Mouse (Mus musculus) liver, adult (tissue): Measurements from ENCODE around the gene Ush1g.

Source experiments
- GATA4 ChIP-seq: IDR thresholded peaks from 2 replicates; pipeline ENCODE4 v1.6.1; 2014; ENCODE audit warnings: mild to moderate bottlenecking, low read length; ENCODE audit not compliant: insufficient replicate concordance

Gene Ush1g

DNA sequence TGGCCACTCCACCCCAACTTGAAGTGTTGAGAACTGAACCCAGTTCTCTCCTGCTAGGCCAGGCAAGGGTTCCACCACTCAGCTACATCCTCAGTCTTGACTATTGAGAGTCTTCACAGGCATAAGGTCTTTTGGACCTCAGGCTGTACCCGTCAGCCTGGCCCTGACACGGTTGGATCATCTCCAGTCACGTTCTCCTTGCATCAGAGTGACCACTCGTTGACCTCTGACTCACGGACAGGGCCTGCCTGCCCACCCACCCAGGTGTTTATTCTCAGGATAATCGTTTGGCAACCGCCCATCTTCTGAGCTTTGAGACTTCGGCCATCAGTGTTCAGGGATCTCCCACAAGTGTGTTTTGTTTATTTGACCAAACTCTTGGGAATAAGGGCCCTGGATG, 18.7 kb downstream of the Ush1g start:
- TF ChIP-seq GATA4 = no peak

DNA sequence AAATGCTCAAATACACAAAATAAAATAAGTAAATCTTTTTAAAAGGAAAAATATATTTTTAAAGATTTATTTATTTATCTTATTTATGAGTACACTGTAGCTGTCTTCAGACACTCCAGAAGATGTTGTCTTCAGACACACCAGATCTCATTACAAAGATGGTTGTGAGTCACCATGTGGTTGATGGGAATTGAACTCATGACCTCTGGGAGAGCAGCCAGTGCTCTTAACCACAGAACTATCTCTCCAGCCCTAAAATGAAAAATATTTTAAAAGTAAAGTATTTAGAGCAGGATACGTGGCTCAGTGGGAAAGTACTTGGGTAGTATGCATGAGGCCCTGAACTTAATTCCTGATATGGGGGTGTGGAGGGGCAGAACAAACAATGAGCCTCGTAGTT, 20.5 kb downstream of the Ush1g start:
- no peak for TF ChIP-seq GATA4

DNA sequence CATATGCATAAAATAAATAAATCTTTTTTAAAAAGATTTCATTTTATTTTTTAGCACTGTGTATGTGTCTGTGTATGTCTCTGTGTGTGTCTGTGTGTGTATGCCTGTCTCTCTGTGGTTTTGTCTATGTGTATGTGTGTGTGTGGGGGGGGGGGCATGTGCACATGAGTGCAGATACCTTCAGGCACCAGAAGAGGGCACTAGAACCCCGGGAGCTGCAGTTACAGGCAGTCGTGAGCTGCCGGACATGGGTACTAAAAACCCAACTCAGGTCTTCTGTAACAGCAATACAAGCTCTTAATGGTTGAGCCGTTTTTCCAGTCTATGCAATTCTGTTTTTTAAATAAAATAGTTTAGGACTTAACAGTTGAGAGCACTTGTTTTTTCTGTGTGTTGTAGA, 21.1 kb downstream of the Ush1g start:
- no peak for TF ChIP-seq GATA4

DNA sequence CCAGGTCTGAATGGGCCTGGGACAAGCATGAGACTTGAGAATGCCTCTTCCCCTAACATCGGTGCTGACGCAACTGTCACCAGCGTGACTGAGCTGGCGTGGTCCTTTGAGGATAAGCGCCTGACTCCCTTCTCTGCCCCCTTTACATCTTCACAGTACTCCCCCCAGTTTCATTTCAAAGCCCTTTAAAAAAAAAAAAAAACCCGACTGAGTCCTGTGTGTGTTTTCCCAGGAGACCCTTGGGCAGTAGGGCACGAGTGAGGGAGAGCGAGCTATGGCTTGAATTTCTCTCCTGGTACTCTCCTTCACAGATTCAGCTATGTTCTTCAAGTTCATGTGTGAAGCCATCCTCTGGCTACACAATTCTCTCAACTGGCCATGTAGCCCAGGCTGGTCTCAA, 23.7 kb downstream of the Ush1g start:
- no peak for TF ChIP-seq GATA4

DNA sequence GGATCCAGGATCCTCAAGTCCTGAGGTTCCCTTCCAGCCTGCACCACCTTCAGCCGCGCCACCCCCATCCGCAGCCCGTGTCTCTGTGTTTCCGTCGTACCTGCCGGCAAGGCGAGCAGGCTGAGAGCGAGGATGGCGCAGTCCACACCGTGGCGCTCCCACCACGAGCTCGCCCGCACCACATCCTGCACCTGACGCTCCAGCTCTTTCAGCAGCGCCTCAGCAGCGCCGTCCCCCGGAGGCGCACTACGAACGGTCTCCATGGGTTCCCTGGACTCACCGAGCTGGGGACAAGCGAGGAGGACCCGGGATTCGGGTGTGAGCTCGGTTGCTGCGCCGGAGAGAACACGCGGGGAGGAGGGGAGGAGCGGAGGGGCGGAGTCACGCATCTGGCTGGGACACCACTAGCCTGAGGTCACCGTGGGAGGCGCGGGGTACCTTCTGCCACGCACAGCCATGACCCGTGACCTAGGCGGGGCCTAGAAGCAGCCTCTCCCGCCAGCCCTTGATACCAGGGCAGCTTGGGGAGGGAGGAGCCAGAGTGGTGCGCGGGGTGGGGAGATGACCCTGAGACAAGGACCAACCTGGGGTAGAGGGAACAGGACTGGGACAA, 24.5 kb downstream of the Ush1g start, which contains the start of gene Fads6:
Gene Fads6, minus strand, starts transcription at position 450 of the 613 bp plus-strand sequence.
- no peak for TF ChIP-seq GATA4

DNA sequence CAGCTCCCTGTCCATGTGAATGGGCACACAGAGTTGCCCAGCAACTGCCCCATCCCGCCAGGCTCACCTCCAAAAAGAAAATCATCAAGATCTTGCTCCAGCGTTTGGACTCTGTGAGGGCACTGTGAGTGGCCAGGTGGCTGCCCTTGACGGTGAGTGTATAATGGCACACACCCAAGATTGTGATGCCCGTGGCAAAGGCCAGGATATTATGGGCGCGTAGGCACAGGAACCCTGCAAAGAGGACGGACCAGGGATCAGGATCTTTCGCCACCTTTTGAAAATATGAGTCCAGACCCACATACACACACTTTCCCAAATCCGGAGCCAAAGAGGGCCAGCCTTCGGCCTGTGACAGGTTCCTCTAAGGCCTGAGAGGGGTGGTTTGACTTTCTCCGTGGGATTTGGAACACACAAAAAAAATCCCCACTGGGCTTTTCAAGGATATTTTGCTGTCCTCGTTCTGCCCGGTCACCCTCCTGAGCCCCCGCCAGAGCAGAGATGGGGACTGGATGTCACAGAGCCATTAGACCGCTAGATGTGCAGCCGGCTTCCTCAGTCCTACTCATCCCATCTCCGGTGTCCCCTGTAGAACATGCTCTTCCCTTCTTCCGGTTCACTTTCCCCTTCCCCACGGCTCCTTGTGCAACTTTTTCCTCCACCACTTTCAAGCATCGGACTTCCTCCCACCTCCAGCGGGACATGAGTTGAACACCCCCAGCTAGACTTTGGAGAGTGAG, 25.2 kb downstream of the Ush1g start:
- no peak for TF ChIP-seq GATA4

DNA sequence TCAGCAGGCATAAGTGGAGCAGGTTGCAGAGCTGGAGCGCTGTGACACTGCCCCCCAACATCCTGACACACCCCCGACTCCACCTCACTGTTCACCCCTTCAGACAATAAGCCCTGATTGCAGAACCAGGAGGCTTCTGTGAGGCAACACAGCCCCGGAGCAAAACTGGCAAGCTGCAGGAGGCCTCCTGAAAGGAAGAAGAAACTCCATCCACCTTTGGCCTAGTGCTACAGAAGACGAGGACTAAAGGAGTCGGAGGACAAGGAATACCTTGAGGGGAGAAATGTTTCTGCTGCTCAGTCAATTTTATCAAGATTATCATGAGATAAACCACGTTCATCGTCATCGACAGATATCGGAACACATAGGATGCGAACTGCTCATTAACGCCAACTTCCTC, 25.9 kb downstream of the Ush1g start:
- TF ChIP-seq GATA4 = no peak

DNA sequence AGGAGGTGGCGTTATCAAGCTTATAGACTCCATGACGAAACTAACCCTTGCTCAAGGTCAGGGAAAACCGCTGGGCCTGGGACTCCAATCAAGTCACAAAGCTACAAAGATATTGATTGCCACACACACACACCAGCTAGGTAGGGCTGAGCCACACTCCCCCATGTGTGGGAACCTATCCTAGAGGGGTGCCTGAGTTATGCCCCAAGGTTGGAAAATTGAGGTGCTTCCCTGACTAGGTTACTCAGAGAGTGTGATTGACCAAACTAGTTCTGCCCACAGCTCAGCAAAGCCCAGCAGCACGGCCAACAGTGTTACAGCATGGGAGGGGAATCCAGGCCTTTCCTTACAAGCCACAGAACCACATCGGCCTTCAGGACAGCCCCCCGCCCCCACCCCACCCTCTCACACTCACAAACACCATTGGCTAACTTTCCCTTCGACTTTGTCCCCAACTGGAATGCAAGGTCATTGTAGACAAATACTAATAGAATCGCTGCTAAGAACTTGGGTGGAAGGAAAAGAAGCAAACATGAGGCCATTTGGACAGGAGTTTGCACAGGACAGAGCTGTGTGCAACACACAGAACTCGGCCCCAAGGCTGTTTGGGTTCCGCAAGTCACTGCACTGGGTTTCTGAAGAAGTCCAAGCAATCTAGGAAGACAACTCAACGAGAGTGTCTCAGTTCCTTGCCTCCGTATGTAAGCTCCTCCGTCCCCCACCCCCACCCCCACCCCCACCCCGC, 29.0 kb downstream of the Ush1g start:
- TF ChIP-seq GATA4 = no peak

DNA sequence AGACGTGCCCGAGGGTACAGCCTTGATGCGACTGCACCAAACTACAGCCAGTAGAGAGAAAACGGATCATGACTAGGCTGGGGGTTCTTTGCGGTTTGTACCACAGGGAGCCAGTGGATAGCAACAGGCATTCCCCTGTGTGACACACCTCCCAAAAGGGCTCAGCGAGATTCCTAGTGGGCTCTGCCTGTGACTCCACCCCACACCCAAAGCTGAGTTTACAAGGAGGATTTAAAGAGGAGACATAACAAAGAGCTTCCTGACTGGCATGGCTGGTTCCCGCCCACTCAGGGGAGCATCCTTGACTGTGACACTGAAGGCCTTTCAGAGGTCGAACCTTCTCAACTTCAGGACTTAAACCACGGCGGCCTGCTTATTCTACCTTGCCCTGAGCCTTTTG, 30.3 kb downstream of the Ush1g start:
- TF ChIP-seq GATA4 = no peak

DNA sequence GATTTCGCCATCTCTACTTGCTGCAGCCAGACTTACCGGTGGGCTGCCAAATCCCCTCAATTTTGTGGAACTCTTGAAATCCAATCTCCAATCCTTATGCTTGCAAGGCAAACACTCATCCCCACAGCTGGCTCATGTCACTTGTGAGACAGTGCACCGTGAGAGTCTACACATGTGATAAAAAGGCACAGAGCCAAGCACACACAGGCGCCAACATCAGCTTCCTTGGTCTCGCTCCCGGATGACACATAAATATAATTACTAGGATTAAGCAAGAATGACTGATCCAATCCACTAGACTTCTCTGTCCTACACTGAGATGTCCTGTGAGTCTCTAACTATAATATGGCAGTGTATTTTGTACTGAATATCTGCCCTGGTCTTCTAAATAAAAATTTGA, 30.9 kb downstream of the Ush1g start:
- TF ChIP-seq GATA4 = no peak

DNA sequence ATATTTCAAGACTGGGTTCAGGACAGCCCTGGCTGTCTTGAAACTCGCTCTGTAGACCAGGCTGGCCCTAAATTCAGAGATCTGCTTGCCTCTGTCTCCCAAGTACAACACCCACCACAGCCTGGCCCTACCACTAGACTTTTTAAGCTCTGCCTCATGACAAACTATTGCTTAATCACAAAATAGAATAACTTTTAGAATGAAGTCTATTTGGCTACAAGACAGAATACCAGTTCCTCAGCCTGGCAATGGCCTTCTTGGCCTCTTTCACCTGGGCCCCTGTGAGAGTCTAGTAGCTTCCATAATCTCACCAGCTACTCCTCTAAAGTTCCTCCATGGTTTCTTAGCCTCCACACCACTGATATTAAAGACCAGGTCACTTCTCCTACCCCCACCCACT, 31.5 kb downstream of the Ush1g start:
- no peak for TF ChIP-seq GATA4

DNA sequence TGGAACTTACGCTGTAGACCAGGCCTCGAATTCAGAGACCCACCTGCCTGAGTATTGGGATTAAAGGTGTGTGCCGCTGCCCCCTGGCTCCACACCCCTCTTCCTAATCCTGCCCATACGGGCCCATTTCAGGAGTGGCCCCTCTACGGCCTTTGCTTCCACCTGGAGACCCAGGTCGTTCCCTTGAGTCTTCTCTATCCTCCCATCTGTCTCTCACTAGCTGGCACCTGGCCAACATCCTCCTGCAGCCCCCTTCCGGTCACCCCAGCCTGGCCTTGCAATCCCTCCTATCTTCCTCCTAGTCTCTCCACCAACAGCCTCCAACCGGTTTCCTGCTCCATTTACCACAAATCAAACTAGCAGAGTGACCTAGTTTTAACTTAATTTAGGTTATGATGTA, 32.0 kb downstream of the Ush1g start:
- TF ChIP-seq GATA4 = no peak

DNA sequence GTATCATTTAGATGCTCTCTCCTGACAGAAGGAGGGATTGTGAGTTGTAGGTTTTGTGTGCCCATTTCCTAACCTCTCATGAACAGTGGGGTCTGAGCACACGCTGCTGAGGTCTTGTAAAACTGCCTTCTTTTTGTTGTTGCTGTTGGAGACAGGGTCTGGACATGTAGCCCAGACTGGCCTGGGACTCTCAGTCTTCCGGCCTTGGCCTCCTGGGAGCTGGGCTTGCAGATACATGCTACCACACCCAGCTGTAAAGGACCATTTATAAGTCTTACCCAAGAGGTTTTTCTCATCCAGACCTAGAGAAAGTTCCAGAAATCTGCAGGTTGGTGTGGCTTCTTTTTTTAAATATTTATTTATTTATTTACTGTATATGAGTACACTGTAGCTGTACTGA, 33.5 kb downstream of the Ush1g start:
- TF ChIP-seq GATA4 = no peak

DNA sequence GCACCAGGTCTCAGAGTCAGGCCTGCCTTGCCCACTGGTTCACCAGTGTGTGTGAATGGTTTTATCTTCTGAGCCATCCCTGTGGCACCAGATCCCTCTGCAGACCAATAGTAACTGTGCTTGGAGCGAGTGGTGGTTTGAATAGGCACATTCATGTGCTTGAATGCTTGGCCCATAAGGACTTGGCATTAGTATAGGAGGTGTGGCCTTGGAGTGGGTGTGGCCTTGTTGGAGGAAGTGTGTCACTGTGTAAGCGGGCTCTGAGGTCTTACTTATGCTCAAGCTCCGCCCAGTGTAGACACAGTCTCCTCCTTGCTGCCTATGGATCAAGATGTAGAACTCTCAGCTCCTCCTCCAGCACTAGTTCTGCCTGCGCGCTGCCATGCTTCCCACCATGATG, 34.5 kb downstream of the Ush1g start:
- no peak for TF ChIP-seq GATA4

DNA sequence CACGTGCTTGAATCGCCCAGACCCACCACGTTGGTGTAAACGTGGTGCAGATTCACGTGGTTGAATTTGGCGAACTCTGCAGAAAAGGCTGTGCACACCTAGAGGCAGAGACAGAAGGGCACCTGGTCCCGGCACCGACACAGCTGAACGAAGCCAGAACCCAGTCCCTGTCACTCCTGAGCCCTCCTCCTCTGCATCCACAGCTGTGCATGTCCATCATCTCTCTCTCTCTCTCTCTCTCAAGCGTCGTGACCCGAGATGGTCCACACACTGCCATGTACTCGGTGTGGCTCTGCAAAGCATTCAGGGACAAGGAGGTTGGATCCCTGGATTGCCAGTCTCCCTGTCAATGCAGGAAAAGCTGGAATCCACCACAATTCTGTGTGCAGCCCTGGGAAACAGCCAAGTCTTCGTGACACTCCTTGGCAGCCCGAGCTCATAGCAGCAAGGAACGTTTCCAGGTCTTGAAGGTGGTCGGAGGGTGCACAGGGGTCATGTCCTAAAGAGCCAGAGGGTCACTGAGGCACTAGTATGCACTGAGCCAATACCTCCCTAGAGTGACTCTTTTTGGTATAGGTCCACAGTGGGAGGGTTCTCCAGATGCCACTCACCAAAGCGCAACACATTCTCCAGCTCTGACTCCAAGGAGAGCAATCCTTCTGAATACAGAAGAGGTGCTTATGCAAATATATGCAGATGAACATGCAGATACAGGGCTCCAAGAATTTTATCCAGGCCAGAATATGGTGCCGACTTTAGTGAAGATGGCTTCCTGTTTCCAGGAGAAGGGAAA, 35.4 kb downstream of the Ush1g start:
- TF ChIP-seq GATA4 = no peak

DNA sequence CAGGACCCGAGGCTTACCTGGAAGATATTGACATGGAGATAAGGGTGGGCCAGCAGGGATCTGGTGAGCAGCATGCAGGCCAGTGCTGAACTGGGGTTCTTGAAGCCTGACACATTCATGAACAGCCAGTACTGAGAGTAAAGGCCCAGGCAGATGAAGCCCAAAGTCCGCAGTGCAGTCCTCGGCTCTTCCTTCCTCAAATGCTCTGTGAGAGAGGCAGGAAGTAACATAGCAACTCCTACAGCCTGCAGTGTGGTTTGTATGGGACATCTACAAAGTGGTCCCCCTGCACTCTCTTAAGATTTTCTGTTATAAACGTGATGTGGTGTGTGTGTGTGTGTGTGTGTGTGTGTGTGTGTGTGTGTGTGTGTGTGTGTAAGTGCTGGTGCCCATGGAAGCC, 36.6 kb downstream of the Ush1g start:
- TF ChIP-seq GATA4 = no peak
